Mouse (Mus musculus) heart, adult 2 months (tissue): Measurements from ENCODE around the gene Adgb. TPM values are rescaled to one million over a fixed set of nuclear protein-coding genes. Genes with fewer than 3 reads are reported as not detected.

Experiments used
- DNase-seq, 2 experiments: peaks; one replicate each; pipeline ENCODE4 v3.0.0; 2021
- H3K27ac ChIP-seq: fragments of 200-600 bp; 2 replicates; pipeline ENCODE4 v1.8.1; 2022
- H3K27me3 ChIP-seq: fragments of 200-500 bp; 2 replicates; pipeline ENCODE4 v1.6.1; 2012; ENCODE audit warnings: mild to moderate bottlenecking, low read length, inconsistent platforms, mixed read lengths; ENCODE audit not compliant: control insufficient read depth, insufficient read depth
- H3K36me3 ChIP-seq: fragments of 200-500 bp; 2 replicates; pipeline ENCODE4 v1.6.1; 2012; ENCODE audit warnings: low read length, inconsistent platforms; ENCODE audit not compliant: control insufficient read depth, insufficient read depth
- H3K4me1 ChIP-seq: fragments of 200-500 bp; 2 replicates; pipeline ENCODE4 v1.6.1; 2011; ENCODE audit warnings: low read length; ENCODE audit not compliant: control insufficient read depth, insufficient read depth
- H3K4me3 ChIP-seq: fragments of 200-600 bp; 2 replicates; pipeline ENCODE4 v1.8.1; 2022
- H3K79me2 ChIP-seq: fragments of 200-500 bp; replicated peaks from 2 replicates; pipeline ENCODE4 v1.6.1; 2012; ENCODE audit warnings: mild to moderate bottlenecking, inconsistent platforms, low read length, moderate library complexity, mixed read lengths; ENCODE audit not compliant: control insufficient read depth, insufficient read depth
- H3K9ac ChIP-seq: fragments of 200-500 bp; 2 replicates; pipeline ENCODE4 v1.6.1; 2012; ENCODE audit warnings: low read depth, mild to moderate bottlenecking, control low read depth, inconsistent platforms, low read length, mixed read lengths
- CTCF ChIP-seq: fragments of 200-600 bp; IDR thresholded peaks from 2 replicates; pipeline ENCODE4 v1.8.1; 2022; ENCODE audit warnings: antibody characterized with exemption, mild to moderate bottlenecking, moderate library complexity
- EP300 ChIP-seq: fragments of 200-500 bp; IDR thresholded peaks from 2 replicates; pipeline ENCODE4 v1.6.1; 2011; ENCODE audit warnings: low read depth, low read length, control low read depth; ENCODE audit not compliant: insufficient read depth
- POLR2A ChIP-seq: fragments of 200-500 bp; IDR thresholded peaks from 2 replicates; pipeline ENCODE4 v1.6.1; 2011; ENCODE audit warnings: mild to moderate bottlenecking, low read depth, low read length, control low read depth; ENCODE audit not compliant: insufficient read depth
- WGBS: fragments of 180-500 bp; shearing (Covaris S2); methylation state at CpG from one replicate; pipeline ENCODE4 v1.1.7; 2018; 5-methylcytosine and 5-hydroxymethylcytosine counted together
- intact Hi-C: fragments of 180-260 bp; cut with DNase I; formaldehyde crosslinking; loops from one replicate; pipeline ENCODE4 v1.15.1; 2025
- polyA plus RNA-seq: library from polyadenylated mRNA; depleted of rRNA; stranded (reverse); fragments of >200 nt; gene quantifications from 2 replicates; pipeline ENCODE4 v1.2.3, GENCODE M21; 2012
- total RNA-seq, 2 experiments: library from RNA; stranded (reverse); gene quantifications; 2 replicates each; pipeline ENCODE4 v1.2.3; 2021

Gene Adgb
- total and polyA plus RNA-seq, 3 experiments, result 0.07 to 0.27 TPM; not detected in 1

DNA sequence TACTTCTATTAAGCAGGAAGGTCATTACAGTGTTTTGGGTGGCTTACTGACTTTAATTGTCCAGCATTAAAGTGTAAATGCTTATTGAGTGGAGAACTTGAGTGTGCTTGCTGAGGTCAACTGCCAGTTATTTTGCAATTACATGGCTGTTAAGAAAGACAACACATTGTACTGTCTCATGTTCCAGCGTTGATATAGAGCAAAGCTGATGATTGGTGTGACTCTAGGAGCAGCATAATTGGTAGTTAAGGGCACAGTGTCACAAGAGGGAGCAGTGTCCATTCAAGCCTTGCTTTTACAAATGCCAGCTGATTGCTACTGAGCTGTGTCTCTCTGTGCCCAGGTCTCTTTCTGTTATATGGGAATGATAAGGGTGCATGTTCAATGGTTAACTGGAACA is 97.5 kb downstream of the Adgb start:
- WGBS, result 61% methylated on average over 1 of the region's 1 CpGs
- Histone ChIP-seq H3K27ac (no peak overlapping the region), H3K9ac (no peak overlapping the region), H3K4me3 (no peak overlapping the region), H3K36me3 (no peaks in the 10 kb centered on the region), H3K27me3 (no peaks in the 10 kb centered on the region), H3K79me2 (no peaks in the 10 kb centered on the region), H3K4me1 (no peaks in the 10 kb centered on the region)
- intact Hi-C loops, result no loop called here
- TF ChIP-seq CTCF, result no peak
- no peak for TF ChIP-seq EP300
- no peak for TF ChIP-seq POLR2A
- DNase-seq, result no peak

DNA sequence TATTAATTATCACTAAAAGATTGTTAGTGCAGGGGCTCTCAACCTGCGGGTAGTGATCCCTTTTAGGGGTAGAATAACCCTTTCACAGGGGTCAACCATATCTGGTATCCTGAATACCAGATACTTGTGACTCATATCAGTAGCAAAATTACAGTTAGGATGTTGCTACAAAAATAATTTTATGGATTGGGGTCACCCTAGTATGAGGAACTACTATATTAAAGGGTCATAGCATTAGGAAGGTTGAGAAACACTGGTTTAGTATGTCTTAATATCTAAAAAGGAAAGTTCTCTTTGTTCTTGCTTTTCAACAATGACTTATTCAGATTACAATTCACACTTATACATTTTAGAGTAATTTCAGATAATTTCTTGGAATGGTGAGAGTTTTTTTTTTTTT is 108.1 kb downstream of the Adgb start:
- 50% methylated on average over 1 of the region's 1 CpGs for WGBS
- intact Hi-C loops, result no loop called here
- Histone ChIP-seq H3K27ac (no peak overlapping the region), H3K79me2 (no peaks in the 10 kb centered on the region), H3K4me3 (no peak overlapping the region), H3K4me1 (no peaks in the 10 kb centered on the region), H3K9ac (no peak overlapping the region), H3K27me3 (no peaks in the 10 kb centered on the region), H3K36me3 (no peaks in the 10 kb centered on the region)
- TF ChIP-seq POLR2A (no peak), CTCF (no peak), EP300 (no peak)
- DNase-seq, result no peak

DNA sequence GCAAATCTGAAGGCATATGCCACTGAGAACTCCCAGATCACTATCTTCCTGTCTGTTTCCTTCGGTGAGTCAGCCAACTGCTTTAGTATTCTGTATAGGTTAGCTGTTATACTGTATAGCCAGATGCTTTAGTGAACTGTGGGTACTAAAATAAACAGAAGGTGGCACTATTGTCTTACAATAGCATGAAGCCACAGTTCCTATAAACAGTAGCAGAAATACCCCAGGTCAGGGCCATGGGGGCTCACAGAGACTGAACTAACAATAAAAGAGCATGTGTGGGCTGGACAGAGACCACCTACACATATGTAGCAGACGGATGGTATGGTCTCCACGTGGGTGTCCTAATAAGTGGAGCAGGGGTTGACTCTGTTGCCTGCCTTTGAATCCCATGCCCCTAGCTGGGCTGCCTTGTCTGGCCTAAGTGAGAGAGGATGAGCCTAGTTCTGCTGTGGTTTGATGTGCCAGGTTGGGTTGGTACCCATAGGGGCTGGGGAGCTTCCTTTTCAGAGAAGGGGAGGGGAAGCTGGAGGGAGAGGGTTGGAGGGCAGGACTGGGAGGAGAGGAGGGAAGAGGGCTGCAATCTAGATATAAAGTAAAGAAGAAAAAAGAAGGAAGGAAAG is 116.4 kb downstream of the Adgb start:
- 14% methylated on average over 3 of the region's 3 CpGs for WGBS

DNA sequence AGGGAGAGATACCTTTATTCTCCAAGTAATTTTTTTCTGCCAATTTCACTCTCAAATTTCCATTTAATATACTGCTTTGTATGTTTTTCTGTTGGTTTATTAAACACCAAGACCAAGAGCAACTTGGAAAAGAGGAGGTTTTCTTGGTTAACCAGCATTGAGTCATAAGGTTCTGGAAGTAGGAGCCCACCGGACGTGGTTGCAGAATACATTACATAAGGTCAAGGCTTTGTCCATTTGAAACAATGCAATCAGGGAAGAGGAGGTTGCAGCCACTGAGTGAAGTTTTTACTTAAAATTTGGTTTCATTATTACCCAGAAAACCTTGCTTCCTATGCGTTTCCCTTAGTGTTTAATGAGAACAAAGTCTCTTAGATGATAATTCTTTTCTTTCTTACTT is 119.9 kb downstream of the Adgb start:
- intact Hi-C loops, result no loop called here
- H3K4me3 ChIP-seq, result no peak overlapping the region
- TF ChIP-seq EP300 (no peak), POLR2A (no peak), CTCF (no peak)
- no peak overlapping the region for H3K27ac ChIP-seq
- DNase-seq, result no peak
- H3K4me1 ChIP-seq, result no peaks in the 10 kb centered on the region
- no peaks in the 10 kb centered on the region for H3K79me2 ChIP-seq
- H3K27me3 ChIP-seq, result no peaks in the 10 kb centered on the region
- H3K36me3 ChIP-seq, result no peaks in the 10 kb centered on the region
- 66% methylated on average over 3 of the region's 3 CpGs for WGBS
- H3K9ac ChIP-seq, result no peak overlapping the region

More for the DNA sequence above, 116.4 kb downstream of the Adgb start:
- no peak overlapping the region for H3K9ac ChIP-seq
- intact Hi-C loops, result loop anchor here (5.0 kb wide), 1 partner anchor 202 kb away; the partner anchor contains the start of gene Rab32
- no peaks in the 10 kb centered on the region for H3K27me3 ChIP-seq
- DNase-seq, result no peak
- no peak overlapping the region for H3K4me3 ChIP-seq
- no peak overlapping the region for H3K27ac ChIP-seq
- no peaks in the 10 kb centered on the region for H3K36me3 ChIP-seq
- no peak for TF ChIP-seq EP300
- peak; percentile 62 for TF ChIP-seq CTCF
- TF ChIP-seq POLR2A, result no peak
- no peaks in the 10 kb centered on the region for H3K79me2 ChIP-seq
- no peaks in the 10 kb centered on the region for H3K4me1 ChIP-seq

DNA sequence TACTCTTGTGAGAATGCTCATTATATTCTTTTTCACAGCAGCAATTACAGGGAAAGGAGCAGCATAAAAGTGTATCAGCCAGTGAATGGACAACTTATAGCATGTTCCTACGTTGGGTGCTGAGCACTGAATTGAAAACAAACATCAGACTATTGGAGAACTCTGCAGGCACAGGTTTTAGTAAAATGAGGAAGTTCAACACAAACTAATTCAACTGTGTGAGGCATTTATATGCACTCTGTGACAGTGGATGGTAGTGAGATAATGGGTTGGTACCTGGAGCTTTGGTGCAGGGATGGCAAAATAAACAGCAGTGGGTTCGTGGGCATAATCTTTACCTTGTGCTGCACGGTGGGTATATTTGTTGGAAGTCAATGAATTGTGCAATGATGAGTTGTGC is 121.6 kb downstream of the Adgb start:
- Histone ChIP-seq H3K27me3 (no peaks in the 10 kb centered on the region), H3K79me2 (no peaks in the 10 kb centered on the region), H3K4me3 (no peak overlapping the region), H3K27ac (no peak overlapping the region), H3K36me3 (no peaks in the 10 kb centered on the region), H3K4me1 (no peaks in the 10 kb centered on the region), H3K9ac (no peak overlapping the region)
- TF ChIP-seq EP300, result no peak
- no peak for TF ChIP-seq POLR2A
- intact Hi-C loops, result no loop called here
- DNase-seq, result no peak
- WGBS, result 86% methylated on average over 3 of the region's 3 CpGs

DNA sequence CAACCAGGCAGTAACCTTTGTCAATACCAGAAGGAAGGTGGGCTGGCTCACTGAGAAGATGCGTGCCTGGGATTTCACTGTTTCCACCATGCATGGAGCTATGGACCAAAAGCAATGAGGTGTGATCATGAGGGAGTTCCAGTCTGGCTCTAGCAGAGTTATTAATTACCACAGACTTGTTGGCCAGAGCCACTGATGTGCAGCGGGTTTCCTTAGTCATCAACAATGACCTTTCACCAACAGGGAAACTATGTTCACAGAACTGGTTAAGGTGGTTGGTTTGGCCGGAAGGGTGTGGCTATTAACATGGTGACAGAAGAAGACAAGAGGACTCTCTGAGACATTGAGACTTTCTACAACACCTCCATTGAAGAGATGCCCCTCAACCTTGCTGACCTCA is 128.2 kb downstream of the Adgb start:
- Histone ChIP-seq H3K36me3 (no peaks in the 10 kb centered on the region), H3K4me3 (no peak overlapping the region), H3K27ac (no peak overlapping the region), H3K4me1 (no peaks in the 10 kb centered on the region), H3K9ac (no peak overlapping the region), H3K27me3 (no peaks in the 10 kb centered on the region), H3K79me2 (no peaks in the 10 kb centered on the region)
- intact Hi-C loops, result no loop called here
- no peak for DNase-seq
- 90% methylated on average over 3 of the region's 3 CpGs for WGBS
- TF ChIP-seq EP300, result no peak
- no peak for TF ChIP-seq CTCF
- TF ChIP-seq POLR2A, result no peak
